In genomic region chr11:99634653-99635134, GRCm38 (mm10) we compare ENCODE assay signal across 30 mouse cellular contexts. TPM values are rescaled to one million over a fixed set of nuclear protein-coding genes. Genes with fewer than 3 reads are reported as not detected.
"Had no signal": no experiment of that assay in that cellular context is flagged by ENCODE, and none has a peak within 500 bp of the region (broad histone marks: within the 10 kb centered on the region; RNA-seq: fewer than 3 reads in every experiment).

Gene Krtap4-2, minus strand, starts transcription at chr11:99635084.

- H3K36me3 ChIP-seq: limb, embryonic 12.5 days; liver, embryonic 12.5 days; liver, embryonic 15.5 days; lung, embryonic 15.5 days; midbrain, embryonic 12.5 days; neural tube, embryonic 12.5 days had no signal

- H3K4me2 ChIP-seq: limb, embryonic 12.5 days; liver, embryonic 12.5 days; liver, embryonic 15.5 days; lung, embryonic 15.5 days; midbrain, embryonic 12.5 days; neural tube, embryonic 12.5 days had no signal

- H3K9me3 ChIP-seq: limb, embryonic 12.5 days; liver, embryonic 12.5 days; liver, embryonic 15.5 days; lung, embryonic 15.5 days; megakaryocyte, embryonic 14.5 days; midbrain, embryonic 12.5 days; neural tube, embryonic 12.5 days had no signal

- ATAC-seq: intestine, postnatal 0 days; liver, embryonic 12.5 days had no signal

- H3K9ac ChIP-seq: limb, embryonic 12.5 days; liver, embryonic 12.5 days; liver, embryonic 15.5 days; lung, embryonic 15.5 days; midbrain, embryonic 12.5 days; neural tube, embryonic 12.5 days had no signal

- H3K4me3 ChIP-seq: layer of hippocampus, adult 2 months; limb, embryonic 12.5 days; liver, embryonic 12.5 days; liver, embryonic 15.5 days; lung, embryonic 15.5 days; megakaryocyte, embryonic 14.5 days; midbrain, embryonic 12.5 days; neural tube, embryonic 12.5 days had no signal

- H3K4me1 ChIP-seq: limb, embryonic 12.5 days; liver, embryonic 12.5 days; liver, embryonic 15.5 days; lung, embryonic 15.5 days; megakaryocyte, embryonic 14.5 days; neural tube, embryonic 12.5 days had no signal

- DNase-seq: kidney, adult 2 months; kidney, postnatal 25 days; layer of hippocampus, adult 9-11 months; liver; lung, adult 18-20 months; lung, postnatal 10 days; lung, postnatal 36 days; thymus, adult 2 months; thymus, postnatal 14 days had no signal

- H3K27me3 ChIP-seq: liver, embryonic 12.5 days; liver, embryonic 15.5 days; lung, embryonic 15.5 days; midbrain, embryonic 12.5 days; neural tube, embryonic 12.5 days had no signal

- H3K27ac ChIP-seq: kidney, postnatal 0 days; layer of hippocampus, adult 2 months; limb, embryonic 12.5 days; liver, embryonic 12.5 days; liver, embryonic 15.5 days; lung, embryonic 15.5 days; midbrain, embryonic 12.5 days; neural tube, embryonic 12.5 days; stomach, postnatal 0 days had no signal

RNA-seq across cellular contexts. Expression of gene Krtap4-2, which starts in this region (rescaled TPM):
- total RNA-seq: layer of hippocampus, adult 2 months; layer of hippocampus, postnatal 25 days; left cerebral cortex, adult 18-20 months; left cerebral cortex, postnatal 25 days; midbrain, postnatal 0 days; neutrophil, adult 5-6 weeks had no signal
- polyA plus RNA-seq: intestine, embryonic 14.5 days; intestine, postnatal 0 days; kidney, adult 2 months; kidney, embryonic 14.5 days; kidney, postnatal 0 days; large intestine, adult 2 months; limb, embryonic 12.5 days; liver, embryonic 12.5 days; liver, embryonic 15.5 days; lung, embryonic 15.5 days; midbrain, embryonic 12.5 days; midbrain, postnatal 0 days; neural tube, embryonic 12.5 days; small intestine, adult 2 months; stomach, embryonic 14.5 days; stomach, postnatal 0 days; thymus, adult 2 months had no signal
